Mouse (Mus musculus) ES-E14 (cell line): ENCODE measurements at regions not wholly inside any gene's neighbourhood (a gene's known extent, or its start where the extent isn't known, plus 50 kb on each side); places are given as distances from the start of the nearest gene placed in this dataset.
"Not testable (repeated sequence)": the region's sequence is repeated elsewhere in the genome, so short reads cannot be mapped to it uniquely, and the experiment has no call there.

ENCODE experiments used
- DNase-seq: peaks from one replicate; pipeline ENCODE4 v3.0.0-alpha.2; 2013; ENCODE audit warnings: low read depth, low spot score
- H3K27ac ChIP-seq: 2 replicates; pipeline ENCODE4 v1.5.1; 2012; ENCODE audit warnings: low read depth, mild to moderate bottlenecking, low read length, moderate library complexity, mixed read lengths; ENCODE audit not compliant: poor library complexity, insufficient read depth, severe bottlenecking
- H3K36me3 ChIP-seq: 2 replicates; pipeline ENCODE4 v1.6.1; 2012; ENCODE audit warnings: mild to moderate bottlenecking, low read length, moderate library complexity, mixed read lengths; ENCODE audit not compliant: control insufficient read depth, poor library complexity, insufficient read depth, severe bottlenecking
- H3K4me1 ChIP-seq, 2 experiments: fragments of 150-350 bp in 1 of 2; sonication (generic) in 1 of 2; 2 replicates each; pipeline ENCODE4 v1.6.1; 2012; ENCODE audit warnings: low read length in 2 of 2, mild to moderate bottlenecking in 1 of 2, mixed read lengths in 1 of 2; ENCODE audit not compliant: control insufficient read depth in 2 of 2, insufficient read depth in 2 of 2, poor library complexity in 1 of 2
- H3K4me3 ChIP-seq, 2 experiments: fragments of 150-350 bp in 1 of 2; sonication (generic) in 1 of 2; 2 replicates each; pipeline ENCODE4 v1.5.1; 2012; ENCODE audit warnings: low read length in 2 of 2, low read depth in 1 of 2, mild to moderate bottlenecking in 1 of 2, mixed read lengths in 1 of 2; ENCODE audit not compliant: insufficient read depth in 1 of 2, poor library complexity in 1 of 2, severe bottlenecking in 1 of 2
- H3K9ac ChIP-seq: 2 replicates; pipeline ENCODE4 v1.6.1; 2012; ENCODE audit warnings: low read depth, mild to moderate bottlenecking, low read length, mixed read lengths; ENCODE audit not compliant: poor library complexity, insufficient read depth, severe bottlenecking
- H3K9me3 ChIP-seq: fragments of 150-350 bp; sonication (generic); 2 replicates; pipeline ENCODE4 v1.6.1; 2012; ENCODE audit warnings: low read depth, mild to moderate bottlenecking, low read length; ENCODE audit not compliant: control insufficient read depth, insufficient read depth
- CHD2 ChIP-seq: IDR thresholded peaks from 2 replicates; pipeline ENCODE4 v1.6.1; 2014; ENCODE audit warnings: mild to moderate bottlenecking, low read depth, low read length, inconsistent platforms
- HCFC1 ChIP-seq: IDR thresholded peaks from 2 replicates; pipeline ENCODE4 v1.6.1; 2012; ENCODE audit warnings: low read length, inconsistent platforms, borderline replicate concordance; ENCODE audit not compliant: insufficient read depth
- MAFK ChIP-seq: IDR thresholded peaks from 2 replicates; pipeline ENCODE4 v1.6.1; 2014; ENCODE audit warnings: mild to moderate bottlenecking, low read depth, low read length, inconsistent platforms; ENCODE audit not compliant: insufficient read depth
- ZC3H11A ChIP-seq: IDR thresholded peaks from 2 replicates; pipeline ENCODE4 v1.6.1; 2012; ENCODE audit warnings: low read depth, mild to moderate bottlenecking, inconsistent platforms, low read length, borderline replicate concordance
- ZNF384 ChIP-seq: IDR thresholded peaks from 2 replicates; pipeline ENCODE4 v1.6.1; 2012; ENCODE audit warnings: low read depth, low read length, inconsistent platforms
- in situ Hi-C, 2 experiments: fragments of 600-800 bp; cut with MboI; formaldehyde crosslinking; loops; one replicate each; pipeline ENCODE4 v1.15.1; 2025; ENCODE audit warnings: low sequenced_read_pairs in 2 of 2, inconsistent platforms in 1 of 2; ENCODE audit not compliant: unreplicated experiment in 2 of 2

GRCm38 (mm10) chr10:85293071-85293783 is 93.4 kb upstream of the Btbd11 start:
- Histone ChIP-seq H3K27ac (no peak overlapping the region), H3K4me1 (no peaks in the 10 kb centered on the region), H3K9me3 (no peaks in the 10 kb centered on the region), H3K36me3 (no peaks in the 10 kb centered on the region), H3K9ac (no peak overlapping the region), H3K4me3 (no peak overlapping the region)
- DNase-seq: no peak
- in situ Hi-C loops: no loop called here
- no peak for TF ChIP-seq ZNF384

- no peak overlapping the region for H3K27ac ChIP-seq
- TF ChIP-seq MAFK (no peak), ZNF384 (no peak), CHD2 (no peak), HCFC1 (no peak), ZC3H11A (no peak)
- H3K9ac ChIP-seq: no peak overlapping the region
- no peaks in the 10 kb centered on the region for H3K4me1 ChIP-seq
- in situ Hi-C loops: no loop called here
- no peaks in the 10 kb centered on the region for H3K36me3 ChIP-seq
- no peak for DNase-seq
- no peak overlapping the region for H3K4me3 ChIP-seq
- H3K9me3 ChIP-seq: no peaks in the 10 kb centered on the region
Measured at GRCm38 (mm10) chr10:85295133-85295887, 91.3 kb upstream of the Btbd11 start.

- H3K9me3 ChIP-seq: no peaks in the 10 kb centered on the region
- H3K27ac ChIP-seq: no peak overlapping the region
- H3K9ac ChIP-seq: no peak overlapping the region
- in situ Hi-C loops: no loop called here
- no peaks in the 10 kb centered on the region for H3K4me1 ChIP-seq
- H3K4me3 ChIP-seq: no peak overlapping the region
- no peak for DNase-seq
- TF ChIP-seq HCFC1: no peak
- TF ChIP-seq CHD2: no peak
- no peak for TF ChIP-seq ZNF384
- no peak for TF ChIP-seq MAFK
- no peak for TF ChIP-seq ZC3H11A
- H3K36me3 ChIP-seq: no peaks in the 10 kb centered on the region
Measured at GRCm38 (mm10) chr10:85311781-85312180, 74.8 kb upstream of the Btbd11 start.

GRCm38 (mm10) chr10:85313331-85313730 is 73.3 kb upstream of the Btbd11 start:
- DNase-seq, H3K36me3 ChIP-seq, H3K4me3 ChIP-seq, in situ Hi-C loops, H3K9me3 ChIP-seq, H3K27ac ChIP-seq, H3K9ac ChIP-seq, H3K4me1 ChIP-seq: not testable (repeated sequence)

- Histone ChIP-seq H3K9me3 (no peaks in the 10 kb centered on the region), H3K4me1 (no peaks in the 10 kb centered on the region), H3K27ac (no peak overlapping the region), H3K9ac (no peak overlapping the region), H3K36me3 (no peaks in the 10 kb centered on the region), H3K4me3 (no peak overlapping the region)
- in situ Hi-C loops: no loop called here
- DNase-seq: no peak
- no peak for TF ChIP-seq CHD2
- no peak for TF ChIP-seq MAFK
- TF ChIP-seq HCFC1: no peak
- no peak for TF ChIP-seq ZNF384
- no peak for TF ChIP-seq ZC3H11A
Measured at GRCm38 (mm10) chr10:85320971-85321370, 65.6 kb upstream of the Btbd11 start.
